Mouse (Mus musculus) liver, postnatal 0 days (tissue): ENCODE results near the gene Kri1.
A peak's percentile ranks its signal among the peaks of the same experiment; 100 is the strongest.

Experiments
- CTCF ChIP-seq: sonication (generic); IDR thresholded peaks from 2 replicates; pipeline ENCODE4 v1.5.1; 2016; ENCODE audit warnings: antibody characterized with exemption, low read depth
- EP300 ChIP-seq: IDR thresholded peaks from 2 replicates; pipeline ENCODE4 v1.6.1; 2016; ENCODE audit warnings: antibody characterized with exemption, low read depth, mild to moderate bottlenecking

GRCm38 (mm10) chr9:21327569-21327968, 39.8 kb upstream of the Kri1 start:
- TF ChIP-seq CTCF, result peak; percentile 31; the same call in 1 of the 2 replicates
- no peak for TF ChIP-seq EP300
